Mouse (Mus musculus): ENCODE results near the gene Ncmap.

GRCm38 (mm10) chr4:135326469-135326868, 71.6 kb downstream of the Ncmap start:
- TF ChIP-seq CTCF (IDR thresholded peaks at IDR 0.05; ENCODE audit: control insufficient read depth, insufficient read depth, insufficient replicate concordance, low read depth, low read length) (no peak), POLR2A (IDR thresholded peaks at IDR 0.05; ENCODE audit: control insufficient read depth, low read depth, low read length) (no peak)
